Mouse (Mus musculus) kidney, postnatal 14 days (tissue): ENCODE results near the gene Slc35c2.

Experiments
- DNase-seq: peaks from one replicate; pipeline ENCODE4 v3.0.0; 2022; ENCODE audit warnings: mixed read lengths

Gene Slc35c2

DNA sequence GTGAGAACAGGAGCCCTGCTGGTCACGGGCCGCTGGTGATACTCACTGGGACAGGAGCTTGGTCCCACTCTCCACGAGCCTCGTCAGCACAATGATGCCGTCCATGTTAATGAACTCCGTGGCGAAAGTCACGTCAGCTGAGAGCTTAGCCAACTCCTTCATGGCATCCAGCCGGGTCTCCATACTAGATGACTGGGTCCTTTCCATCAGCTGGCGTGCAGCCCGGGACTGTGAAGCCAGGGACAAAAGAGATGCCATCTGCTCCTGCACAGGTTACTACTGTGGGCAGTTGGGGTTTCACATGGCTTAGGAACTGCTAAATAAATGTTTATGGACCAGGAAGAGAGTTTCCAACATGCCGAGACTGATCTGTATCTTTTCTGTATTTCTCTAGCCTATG, 23.9 kb upstream of the Slc35c2 start:
- no peak for DNase-seq

DNA sequence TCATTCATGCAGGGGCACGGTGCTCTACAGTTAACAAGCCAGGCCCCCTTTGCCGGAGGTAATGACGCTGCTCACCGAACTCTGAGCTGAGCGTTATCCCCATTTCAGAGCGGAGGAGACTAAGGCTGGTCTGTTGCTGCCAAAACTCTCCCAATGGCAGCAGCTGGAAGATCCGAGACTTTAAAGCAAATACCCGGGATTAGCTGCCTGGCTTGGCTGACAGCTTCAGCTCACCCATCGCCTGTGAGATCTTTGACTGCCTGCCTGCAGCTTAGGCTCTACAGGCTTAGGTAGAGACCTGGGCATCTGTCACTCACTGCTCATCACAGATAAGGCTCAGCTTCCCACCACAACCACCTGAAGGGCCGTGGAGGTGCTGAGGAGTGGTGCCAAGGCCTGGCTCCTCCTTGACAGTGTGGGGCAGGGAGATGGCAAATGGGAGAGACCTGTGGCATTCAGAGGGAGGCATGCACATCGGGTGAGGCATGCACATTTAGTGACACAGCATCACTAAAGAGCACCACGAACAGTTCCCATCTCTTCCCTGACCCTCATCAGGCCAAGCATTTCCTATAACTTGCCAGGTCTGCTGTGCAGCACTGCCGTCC, 23.3 kb upstream of the Slc35c2 start:
- no peak for DNase-seq

DNA sequence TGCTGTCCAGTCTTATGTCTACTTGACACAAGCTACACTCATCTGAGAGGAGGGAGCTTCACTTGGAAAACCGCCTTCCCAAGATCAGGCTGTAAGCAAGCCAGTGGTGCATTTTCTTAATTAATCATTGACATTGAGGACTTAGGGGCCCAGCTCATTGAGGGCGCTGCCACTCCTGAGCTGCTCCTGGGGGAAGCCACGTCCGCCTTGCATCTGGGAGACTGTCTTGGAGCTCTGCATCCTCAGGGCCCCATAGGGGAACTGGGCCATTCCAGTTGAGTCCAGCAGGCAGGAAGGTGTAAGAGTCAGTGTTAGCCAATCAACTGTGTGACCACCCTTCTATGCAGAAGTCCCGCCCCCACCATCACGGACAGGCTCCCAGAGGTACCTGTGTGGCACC, 20.1 kb upstream of the Slc35c2 start:
- peak; percentile 54 for DNase-seq

DNA sequence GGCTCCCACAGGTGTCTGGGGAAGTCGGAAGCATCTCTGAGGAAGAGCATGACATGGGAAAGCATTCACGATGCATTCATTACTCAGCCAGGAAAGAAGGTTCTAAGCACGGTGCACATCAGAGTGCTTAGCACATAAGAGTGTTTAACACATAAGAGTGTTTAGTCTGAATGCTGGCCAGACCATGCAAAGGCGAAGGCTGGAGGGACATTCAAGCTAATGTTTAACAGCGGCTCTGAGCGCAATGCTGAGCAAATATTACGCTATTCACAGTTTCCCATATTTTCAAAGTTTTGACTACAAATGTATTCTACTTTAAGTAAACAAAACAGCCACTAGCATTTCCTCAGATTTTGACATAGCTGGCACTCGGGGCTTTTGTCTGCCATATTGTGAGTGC, 17.8 kb upstream of the Slc35c2 start:
- no peak for DNase-seq

DNA sequence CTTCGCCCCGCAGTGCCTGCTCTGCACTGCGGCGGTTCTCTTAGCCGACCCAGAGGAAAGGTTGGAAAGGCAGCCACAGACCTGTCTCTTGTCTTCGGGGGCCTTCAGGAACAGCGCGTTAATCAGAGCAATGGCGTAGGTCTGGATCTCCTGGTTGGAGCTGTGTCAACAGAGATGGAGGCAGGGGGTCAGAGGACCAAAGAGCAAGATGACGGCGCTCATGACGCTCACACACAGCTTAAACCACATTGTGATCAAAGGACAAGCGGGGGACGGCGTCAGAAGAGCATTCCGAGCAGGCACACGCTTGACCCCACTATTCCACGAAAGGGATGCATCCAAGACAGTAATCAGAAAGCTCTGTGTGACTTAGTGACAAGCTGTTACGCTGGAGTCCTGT, 17.1 kb upstream of the Slc35c2 start:
- no peak for DNase-seq

DNA sequence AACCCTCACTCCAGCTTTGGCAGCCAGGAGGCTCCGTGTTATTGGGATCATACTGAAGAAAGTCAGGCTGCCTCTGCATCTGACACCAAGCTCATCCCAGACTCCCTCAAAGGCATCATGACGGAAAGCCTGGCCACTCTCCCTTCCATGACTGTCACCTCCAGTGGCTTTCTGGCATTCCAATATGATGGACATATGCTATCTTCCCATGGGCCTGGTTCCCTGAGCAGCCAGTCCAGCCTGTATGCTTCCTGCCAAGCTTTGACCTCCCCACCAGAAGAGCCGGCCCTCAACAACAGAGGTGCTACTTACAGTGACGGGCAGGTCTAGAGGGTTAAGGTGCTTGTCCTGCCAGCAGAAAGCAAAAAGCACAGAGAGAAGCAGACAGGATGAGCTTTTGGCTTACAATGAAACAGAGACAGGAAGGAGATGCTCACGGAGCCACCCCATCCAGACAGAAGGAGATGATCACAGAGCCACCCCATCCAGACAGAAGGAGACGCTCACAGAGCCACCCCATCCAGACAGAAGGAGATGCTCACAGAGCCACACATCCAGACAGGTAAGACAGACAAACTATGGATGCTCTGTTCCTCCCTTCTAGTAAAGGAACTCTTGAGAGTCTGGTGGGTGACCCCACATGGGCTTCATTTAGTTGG, 15.8 kb upstream of the Slc35c2 start:
- no peak for DNase-seq

DNA sequence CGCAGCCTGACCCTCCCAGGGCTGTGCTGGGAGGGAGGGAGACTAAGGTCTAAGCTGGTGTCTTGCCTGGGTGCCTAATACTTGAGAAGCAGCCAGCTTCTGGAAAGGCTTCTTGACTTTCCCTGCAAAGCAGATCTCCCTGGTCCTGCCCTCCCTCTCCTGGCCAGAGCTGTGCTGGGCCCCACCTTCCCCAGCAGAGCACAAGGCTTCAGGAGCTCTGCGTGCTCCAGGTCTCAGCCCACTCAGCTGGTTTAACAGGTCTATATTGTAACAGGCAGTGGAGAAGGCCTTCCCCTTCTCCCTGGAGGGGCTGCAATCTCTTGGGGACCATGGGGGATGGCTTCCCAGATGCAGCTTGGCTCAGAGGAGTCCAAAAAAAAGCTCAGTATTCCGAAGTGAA, 13.7 kb upstream of the Slc35c2 start:
- no peak for DNase-seq

DNA sequence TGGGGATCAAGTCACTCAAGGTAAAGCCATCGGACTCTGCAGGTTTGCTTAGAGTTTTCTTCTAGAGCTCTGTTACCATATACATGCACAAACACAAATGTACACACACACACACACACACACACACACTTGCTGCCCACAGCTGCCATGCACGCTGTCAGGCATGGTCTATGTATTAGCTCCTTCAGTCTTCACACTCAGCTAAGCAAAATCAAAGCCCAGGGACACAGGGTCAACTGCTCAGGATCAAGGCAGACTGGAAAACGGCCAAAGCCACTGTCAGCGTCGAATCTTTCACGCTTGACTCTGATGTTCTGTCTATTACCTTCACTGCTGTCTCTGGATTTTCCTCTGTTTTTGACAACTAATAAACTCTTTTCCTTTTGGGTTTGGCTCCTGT, 13.2 kb upstream of the Slc35c2 start:
- DNase-seq = no peak

DNA sequence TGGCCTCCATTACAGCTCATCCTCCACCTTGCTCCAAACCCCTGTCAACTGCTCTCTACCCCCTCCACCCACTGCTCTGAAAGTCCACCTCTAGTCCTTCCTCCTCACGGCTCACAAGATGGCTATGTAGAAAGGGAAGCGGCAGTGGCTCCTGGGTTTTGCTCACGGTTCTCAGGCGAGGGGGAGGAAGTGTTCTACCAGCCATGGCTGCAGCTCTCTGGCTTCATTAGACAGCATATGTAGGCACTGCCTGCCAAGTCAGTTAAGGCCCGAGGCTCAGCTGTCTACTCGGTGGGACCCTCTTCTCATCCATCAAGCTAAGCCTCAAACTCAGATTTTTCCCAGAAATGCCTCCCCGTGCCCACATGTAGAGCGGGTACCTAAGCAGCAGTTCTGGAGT, 12.8 kb upstream of the Slc35c2 start:
- DNase-seq = no peak

DNA sequence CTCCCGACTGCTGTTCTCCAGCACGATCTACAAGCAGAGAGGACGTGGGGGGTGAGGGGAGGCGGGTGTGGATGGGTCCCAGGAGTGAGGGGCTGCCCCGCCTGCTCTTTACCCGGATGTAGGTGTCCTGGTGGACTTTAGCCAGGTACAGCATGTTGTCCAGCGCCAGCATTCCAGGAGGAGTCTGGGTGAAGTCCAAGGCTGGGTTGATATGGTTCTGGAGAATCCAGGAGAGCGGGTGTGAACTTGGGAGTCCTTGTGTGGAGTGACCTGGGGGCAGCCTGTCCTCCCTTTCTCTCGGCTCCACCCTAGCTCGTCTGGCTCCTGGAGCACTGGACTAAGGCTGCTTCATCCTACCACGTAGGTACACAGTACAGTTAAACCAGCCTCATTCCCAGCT, 9.8 kb upstream of the Slc35c2 start:
- peak; percentile 82 for DNase-seq

DNA sequence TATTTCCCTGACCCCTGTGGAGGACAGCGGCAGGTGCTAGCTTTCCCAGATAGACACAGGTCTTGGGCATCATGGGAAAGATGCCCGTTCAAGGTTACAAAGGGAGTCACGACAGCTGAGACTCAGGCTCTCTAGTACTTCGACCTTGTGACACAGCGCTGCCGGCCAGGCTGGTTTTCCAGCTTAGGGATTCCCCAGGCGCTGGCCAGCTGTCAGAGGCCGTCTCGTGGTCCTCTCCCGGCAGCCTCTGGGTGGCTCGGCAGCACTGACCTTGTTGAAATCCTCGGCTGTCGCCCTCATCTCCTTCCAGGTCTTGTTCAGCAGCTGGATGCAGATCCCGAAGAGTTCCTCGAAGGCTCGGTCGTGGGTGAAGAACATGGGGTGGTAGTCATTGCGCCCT, 8.9 kb upstream of the Slc35c2 start:
- DNase-seq = peak; percentile 60

DNA sequence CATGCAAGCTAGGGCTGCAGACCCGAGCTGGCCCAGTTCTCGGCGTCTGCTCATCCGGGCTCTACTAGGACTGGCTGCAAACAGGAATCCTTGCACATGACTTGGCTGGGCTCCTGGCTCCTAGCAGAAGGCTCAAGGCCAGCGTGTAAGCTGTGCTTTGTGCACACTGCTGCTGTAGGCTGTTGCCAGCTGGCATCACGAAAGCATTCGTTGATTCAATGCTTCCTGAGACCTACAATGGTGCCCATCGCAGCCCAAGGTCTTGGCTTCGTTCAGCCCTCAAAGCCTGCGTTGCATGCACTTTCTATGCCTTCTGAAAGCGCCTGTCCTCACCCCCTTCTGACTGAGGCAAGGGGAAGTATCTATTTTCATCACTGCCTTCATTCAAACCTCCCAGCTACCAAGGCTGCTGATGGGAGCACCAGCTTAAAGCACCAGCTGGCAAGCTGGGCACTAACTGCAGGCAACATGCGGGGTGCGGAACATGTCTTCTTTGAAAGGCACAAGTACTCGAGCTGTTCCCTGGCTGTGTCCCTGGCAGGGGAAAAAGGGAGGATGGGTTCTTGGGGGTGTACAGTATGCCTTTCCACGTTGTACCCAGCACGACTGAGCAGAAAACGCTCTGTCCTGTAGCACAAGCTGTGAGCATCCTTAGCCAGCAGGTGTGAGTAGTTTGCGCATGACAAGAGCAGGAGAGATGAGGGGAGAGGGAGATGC, 804 bp upstream of the Slc35c2 start:
- peak; percentile 73 for DNase-seq

DNA sequence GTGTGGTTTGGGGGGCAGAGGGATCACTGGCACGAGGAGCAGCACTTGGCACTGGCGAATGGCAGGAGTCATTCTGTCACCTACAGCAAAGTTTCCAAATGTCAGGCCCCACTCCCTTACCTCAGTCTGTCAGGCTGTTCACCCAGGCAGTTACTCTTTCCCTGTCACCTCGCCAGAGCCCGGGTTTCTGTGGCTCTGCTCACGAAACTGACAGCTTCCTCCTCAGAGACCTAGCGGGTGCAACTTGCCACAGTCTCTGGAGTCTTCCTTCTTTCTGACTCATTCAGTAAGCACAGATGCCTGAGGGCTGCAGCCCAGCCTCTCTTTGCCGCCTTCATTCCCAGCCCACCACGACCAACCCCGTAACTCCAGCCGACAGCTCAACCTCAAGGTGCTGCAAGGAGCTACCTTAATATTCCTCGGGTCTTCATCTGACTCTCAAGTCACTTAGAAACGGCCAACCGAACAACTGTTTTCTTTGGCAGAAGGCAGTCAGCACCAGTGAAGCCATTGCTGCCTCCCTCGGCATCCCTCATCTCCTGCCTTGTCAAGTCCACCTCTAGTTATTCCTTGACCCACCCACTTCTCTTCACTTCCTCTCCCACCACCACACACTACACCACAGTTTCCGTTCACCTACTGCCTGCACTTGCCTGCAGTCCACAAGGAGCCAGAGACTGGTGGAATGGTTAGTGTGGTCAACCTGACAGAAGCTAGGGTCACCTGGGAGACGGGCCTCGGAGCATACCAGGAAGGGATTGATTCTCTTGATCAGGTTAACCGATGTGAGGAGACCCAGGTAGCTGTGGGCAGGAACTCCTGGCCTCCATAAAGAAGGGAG, 1.1 kb downstream of the Slc35c2 start:
- no peak for DNase-seq

DNA sequence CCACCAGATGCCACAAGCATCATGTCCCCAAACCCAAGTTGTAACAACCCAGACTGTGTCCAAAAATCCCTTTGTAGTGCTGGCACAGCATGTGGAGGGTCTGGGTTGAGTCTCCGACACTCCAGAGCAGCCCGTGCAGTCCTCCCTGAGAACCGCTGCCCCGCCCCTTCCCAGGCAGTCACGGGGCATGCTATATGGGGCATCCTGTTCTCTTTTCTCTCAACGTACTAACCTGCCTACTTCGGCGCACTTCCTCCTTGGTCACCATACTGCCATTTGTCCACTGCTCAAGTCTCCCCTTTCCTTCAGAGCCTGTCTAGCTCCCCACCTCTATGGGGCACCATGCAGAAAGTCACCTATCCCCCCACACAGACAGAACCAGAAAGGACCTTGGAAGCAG, 2.0 kb downstream of the Slc35c2 start:
- no peak for DNase-seq

DNA sequence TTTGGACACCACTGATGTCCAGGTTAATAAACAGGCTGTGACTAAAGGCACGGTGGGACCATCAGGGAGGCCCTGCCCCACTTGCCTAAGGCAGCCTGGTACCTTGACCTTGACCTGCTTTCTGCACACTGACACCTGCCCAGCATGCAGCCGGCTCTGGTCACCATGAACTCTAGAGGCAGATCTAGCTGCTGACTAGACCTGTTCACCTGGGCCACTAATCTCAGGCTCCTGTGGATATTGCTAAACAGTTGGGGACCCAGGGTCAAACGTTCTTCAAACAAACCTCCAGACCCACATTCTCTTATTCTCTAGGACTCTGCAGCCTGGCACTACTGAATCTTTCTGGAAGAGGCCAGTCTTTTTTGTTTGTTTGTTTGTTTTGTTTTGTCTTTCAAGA, 2.6 kb downstream of the Slc35c2 start:
- no peak for DNase-seq

DNA sequence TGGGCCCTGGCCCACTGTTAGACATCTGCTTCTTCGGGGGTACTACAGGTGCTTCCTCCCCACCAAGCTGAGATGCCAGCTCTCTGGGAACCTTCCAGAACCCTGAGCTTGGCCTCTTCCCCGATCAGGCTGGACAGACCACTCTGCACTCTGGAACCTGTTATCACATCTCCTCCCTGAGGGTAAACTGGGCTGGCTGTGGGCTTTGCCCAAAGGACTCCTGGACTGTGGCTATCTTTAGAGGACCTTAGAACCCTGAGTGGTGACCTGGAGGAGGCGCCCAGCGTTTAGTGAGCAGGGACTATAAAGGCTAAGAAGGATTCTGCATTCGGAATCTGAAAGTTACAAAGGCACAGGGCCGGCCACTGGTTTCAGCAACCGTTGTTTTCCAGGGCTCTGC, 3.3 kb downstream of the Slc35c2 start:
- DNase-seq = no peak

DNA sequence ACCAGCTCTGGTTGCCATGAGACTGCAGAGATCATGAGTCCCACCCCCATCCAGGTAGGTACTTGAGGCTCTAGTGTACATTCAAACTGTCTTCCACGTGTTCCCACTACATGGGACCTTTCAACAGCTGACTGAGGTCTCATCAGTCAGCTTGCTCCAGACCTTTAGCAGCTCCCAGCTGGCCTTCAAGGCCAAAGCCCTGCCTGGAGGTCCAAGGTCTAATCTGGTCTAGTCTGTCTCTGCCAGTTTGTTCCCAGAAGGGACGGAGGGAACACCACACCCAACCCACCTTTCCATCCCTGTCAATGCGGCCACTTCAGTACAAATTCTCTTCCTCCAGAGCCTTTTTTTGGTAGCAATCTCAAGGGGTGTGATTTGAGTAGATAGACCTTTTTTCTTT, 4.0 kb downstream of the Slc35c2 start:
- no peak for DNase-seq

DNA sequence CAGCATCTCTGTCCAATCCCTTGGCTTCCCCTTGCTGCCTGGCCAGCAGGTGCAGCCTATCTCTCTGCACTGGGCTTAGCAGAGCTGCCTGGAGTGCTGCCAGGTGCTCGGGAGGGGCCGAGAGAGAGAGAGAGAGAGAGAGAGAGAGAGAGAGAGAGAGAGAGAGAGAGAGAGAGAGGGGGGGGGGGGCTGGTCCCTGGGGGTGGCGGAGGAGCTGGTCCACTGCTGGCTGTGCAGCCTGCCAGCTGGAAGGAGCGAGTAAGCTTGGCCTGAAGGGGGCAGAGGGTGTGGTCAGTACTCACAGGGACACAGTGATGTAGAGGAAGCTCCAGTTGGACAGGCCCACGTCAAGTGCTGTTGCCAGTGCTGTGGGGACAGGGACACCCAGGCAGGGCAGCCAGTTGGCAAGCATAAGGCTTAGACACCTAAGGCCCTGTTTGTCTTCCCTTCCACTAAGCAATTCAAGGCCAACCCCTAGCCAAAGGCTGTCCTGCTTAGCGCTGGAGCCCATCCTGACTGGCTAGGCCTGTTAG, 5.8 kb downstream of the Slc35c2 start:
- no peak for DNase-seq

DNA sequence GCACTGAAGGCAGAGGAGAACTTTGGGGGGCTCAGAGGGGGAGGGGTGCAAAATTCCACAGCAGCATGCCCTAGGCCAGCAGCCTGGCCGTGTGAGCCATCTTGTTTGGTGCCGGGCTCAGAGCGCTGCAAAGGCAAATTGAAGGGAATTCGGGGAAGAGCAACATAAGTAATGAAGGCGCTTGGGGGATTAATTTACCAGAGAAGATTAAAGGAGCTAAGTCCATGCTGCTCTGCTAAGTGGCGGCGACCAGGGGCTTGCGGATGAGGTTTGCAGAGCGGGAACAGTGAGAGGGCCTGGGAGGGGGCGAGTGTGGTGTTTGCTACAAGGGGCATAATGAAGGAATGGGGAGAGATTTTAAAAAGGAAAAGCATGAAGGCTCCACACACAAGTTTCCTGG, 8.3 kb downstream of the Slc35c2 start:
- DNase-seq = no peak

DNA sequence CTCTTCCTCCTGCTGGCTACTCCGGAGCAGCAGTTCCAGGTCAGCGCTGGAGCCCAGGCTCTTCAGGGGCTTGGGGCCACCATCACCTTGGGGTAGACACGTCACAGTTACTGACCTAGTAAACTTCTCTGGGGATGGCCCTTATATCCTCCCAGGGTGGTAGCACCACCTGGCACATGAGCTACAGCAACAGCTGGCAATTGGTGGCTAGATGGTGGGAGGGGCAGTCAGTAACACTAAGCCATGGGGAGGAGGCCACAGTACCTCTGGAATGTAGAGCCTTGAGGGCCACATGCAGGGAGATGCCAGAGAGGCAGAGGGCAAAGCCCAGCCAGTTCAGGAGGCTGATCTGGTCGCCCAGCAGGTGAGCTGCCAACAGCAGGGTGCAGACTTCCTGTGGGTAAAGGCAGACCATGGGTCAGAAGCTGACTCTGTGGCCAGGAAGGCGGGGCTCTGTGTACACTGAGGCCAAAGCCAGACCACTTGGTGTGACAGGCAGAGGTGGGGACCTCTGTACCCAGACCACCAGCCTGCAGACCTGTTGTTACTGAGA, 10.4 kb downstream of the Slc35c2 start:
- peak; percentile 18 for DNase-seq

DNA sequence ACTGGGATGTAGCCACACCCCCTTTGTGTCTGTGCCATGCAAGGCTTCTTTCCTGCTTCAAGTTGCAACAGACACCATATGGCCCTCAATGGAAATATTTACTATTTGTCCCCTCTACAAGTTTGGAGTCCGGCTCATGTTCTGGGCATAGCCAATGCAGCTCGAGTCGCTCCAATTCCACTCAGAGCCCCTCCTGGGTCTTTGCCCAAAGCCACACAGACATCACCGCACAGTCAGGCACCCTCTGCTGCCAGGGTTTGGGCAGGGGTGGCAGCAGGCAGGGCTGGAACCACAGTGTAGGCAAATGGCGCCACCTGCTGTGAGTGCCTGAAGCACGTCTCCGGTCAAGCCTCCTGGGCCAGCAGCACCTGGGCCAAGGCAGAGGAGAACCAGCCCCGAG, 11.8 kb downstream of the Slc35c2 start:
- DNase-seq = peak; percentile 81

DNA sequence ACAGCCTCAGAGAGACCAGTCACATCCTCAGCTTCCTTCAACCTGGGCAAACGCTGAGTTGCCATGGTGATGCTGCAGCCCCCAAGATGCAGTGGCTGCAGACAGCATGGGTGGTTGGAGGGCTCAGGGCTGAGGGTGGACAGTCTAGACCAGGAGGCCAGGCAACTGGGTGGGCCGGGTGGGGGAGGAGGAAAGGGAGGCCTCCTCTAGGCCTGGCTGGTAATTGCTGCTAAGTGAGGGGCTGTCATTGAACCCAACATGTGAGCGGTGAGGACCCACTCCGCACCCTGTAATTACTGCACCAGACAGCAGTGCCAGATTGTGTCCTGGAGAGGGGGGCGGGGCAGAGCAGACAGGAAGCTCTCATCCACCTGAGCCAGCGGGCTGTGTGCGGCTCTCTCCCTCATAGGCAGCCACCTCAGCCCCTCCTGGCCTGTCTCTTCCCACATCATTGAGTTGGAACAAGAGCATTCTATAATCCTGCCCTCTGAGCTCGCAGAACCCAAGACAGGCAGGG, 12.5 kb downstream of the Slc35c2 start:
- no peak for DNase-seq

DNA sequence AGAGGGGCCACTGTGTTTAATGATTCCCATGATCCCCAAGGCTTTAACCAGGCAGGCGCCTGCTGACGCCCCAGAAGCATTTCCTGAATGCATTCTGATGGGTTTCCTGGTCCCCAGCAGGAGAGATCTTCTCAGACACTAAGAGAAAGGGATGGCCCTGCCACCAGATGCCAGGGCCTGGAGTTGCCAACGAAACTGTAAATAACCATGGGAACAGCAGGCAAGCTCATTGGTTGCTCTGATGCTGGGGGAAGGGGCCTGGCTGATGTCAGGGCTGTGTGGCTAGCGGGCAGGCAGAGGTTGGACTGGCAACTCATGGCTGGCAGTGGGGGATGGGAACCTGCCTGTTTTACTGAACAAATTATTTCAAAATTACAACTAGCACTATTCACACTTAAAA, 14.1 kb downstream of the Slc35c2 start:
- no peak for DNase-seq
